Mouse (Mus musculus): Measurements from ENCODE around the gene Foxn3.

Gene Foxn3

DNA sequence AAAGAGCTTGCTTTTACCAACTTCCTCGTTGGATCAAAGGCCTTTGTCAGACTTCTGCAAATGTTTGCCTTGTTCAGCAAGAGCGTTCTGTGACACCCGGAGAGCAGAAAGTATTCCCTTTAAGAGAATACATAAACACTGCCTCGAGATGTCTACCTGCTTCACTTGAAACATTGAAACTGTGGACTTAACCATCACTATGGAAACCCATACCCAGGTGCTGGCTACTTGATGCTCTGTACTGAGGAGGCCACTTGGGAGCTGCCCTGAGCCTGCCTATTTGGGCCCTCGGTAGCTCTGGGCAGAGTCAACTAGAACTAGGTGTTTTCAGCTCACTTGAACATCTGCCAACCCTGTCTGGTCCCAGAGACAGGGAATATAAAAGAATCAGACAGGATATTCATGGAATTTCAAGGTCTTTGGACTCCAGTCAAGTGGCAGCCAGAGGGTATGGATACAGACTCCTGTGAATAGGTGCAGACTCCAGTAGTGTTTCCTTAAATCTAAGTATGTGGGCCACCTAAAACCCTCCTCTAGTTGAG is 323.1 kb downstream of the Foxn3 start:
- no peak for DNase-seq

DNA sequence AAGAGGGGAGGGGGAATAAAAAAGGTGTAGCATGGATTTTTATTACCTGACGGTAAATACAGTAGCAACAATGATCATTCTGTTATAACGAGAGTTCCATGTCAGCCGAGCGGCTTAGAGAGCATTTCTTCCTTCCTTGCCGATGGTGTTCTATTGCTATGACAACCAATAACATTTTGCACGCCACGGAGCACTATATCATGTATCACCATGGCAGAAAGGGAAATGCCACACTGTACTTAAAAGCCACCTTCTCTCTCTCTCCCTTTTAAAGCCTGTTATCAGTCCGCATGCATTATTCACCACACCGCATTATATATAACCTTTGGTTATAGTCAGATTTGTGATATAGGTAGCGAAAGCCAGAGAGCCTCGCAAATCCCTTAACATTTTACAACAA is 323.6 kb downstream of the Foxn3 start:
- DNase-seq, result no peak

GRCm38 (mm10) chr12:99237497-99237896 is 325.9 kb downstream of the Foxn3 start:
- no peak for DNase-seq

GRCm38 (mm10) chr12:99234346-99234745 is 329.0 kb downstream of the Foxn3 start:
- DNase-seq, result no peak

DNA sequence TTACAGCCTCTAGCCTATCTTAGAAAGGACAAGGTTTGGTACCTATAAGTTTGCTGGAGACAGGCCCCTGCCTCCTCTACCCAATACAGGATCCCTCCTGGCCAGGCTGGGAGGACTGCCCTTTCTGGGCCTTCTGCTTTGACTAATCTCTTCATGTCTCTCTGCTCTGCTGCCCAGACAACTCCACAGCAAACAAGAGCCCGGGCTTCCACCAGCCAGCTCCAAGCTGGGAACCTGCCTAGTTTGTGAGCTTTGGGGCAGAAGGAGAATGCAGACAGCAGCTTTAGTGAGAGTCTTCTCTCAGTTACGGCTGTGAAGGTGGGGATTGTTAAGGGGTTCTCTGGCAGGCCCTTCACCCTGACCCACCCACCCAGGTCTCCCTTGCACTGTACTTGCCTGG is 330.0 kb downstream of the Foxn3 start:
- DNase-seq, result no peak

DNA sequence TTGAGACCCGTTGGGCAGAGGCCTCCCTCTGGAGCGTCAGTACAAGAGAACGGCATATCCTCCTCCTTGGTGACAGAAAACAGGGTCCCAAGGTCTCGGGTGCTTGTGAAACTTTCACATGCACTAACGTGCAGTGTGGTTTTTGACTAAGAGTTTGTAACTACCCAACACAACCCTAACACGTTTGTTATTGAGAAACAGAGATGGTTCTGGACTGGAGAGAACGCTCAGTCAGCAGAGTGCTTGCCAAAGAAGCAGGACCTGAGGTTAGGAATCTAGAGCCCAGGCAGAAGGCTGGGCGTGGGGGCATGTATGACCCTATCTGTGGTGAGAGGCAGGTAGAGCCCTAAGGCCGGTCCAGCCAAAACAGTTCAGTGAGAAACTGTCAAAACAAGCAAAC is 330.9 kb downstream of the Foxn3 start:
- no peak for DNase-seq

GRCm38 (mm10) chr12:99231321-99231720 is 332.1 kb downstream of the Foxn3 start:
- DNase-seq, result no peak

GRCm38 (mm10) chr12:99230783-99231048 is 332.7 kb downstream of the Foxn3 start:
- DNase-seq, result no peak

DNA sequence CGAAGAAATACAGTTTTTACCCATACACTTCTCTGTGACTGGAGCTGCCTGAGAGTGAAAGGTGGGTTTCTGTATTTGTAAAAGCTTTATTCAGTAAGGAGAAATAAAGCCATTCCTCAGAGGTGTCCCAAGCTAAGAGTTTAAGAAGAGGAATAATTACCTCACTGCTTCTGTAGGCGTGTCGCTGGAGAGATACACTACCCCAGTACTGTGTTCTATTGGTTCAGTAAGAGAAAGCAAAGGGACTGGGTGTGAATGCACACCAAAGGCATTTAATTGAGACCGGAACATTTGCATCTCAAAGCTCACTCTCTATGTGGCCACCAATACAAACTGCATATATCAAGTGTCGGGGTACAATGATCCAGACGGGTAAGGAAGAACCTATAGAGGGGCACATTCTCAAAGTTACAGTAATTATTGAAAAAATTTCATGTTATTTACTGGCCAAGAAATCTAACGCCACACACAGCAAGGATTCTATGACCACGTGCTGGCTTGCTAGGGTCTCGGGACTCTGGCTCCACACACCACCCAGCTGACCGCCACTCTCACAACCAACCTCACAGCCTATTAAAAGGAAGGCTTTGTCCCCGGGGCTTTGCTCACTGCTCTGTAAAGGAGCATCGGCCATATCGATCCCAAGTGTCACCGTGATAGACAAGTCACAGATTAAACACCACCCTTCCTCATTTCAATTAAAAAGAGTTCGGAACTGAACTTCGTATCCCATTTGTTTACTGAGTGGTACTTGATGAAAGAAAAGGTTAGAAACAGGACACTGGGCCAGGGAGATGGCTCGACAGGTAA is 333.2 kb downstream of the Foxn3 start:
- DNase-seq, result no peak

GRCm38 (mm10) chr12:99227313-99227952 is 335.9 kb downstream of the Foxn3 start:
- DNase-seq, result no peak

GRCm38 (mm10) chr12:99224863-99225603 is 338.3 kb downstream of the Foxn3 start:
- DNase-seq, result no peak

- no peak for DNase-seq
These were observed 342.1 kb downstream of the Foxn3 start for GRCm38 (mm10) chr12:99221087-99221846.

- DNase-seq, result no peak
These were observed 343.0 kb downstream of the Foxn3 start for GRCm38 (mm10) chr12:99220333-99220732.

DNA sequence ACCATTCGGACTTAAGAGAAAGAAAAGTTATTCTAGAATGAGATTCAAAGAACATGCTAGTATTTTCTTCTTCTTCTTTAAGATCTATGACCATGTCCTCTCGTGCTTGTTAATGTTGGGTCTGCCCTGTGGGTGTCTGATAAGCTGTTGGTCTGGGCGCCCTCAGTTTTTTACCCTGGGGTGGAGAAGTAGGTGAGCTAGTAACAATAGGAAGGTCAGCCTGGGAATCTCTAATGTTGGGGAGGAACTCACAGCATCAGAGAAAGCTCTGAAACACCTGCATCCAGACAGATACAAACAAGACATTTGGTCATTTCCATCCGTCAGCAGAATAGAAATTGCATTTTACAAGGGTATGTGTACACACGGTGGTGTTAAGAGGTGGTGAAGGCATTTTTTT is 343.6 kb downstream of the Foxn3 start:
- no peak for DNase-seq

- no peak for DNase-seq
These were observed 346.2 kb downstream of the Foxn3 start for GRCm38 (mm10) chr12:99217145-99217698.

GRCm38 (mm10) chr12:99216341-99216761 is 347.0 kb downstream of the Foxn3 start:
- DNase-seq, result no peak

- peak; percentile 54 for DNase-seq
These were observed 347.7 kb downstream of the Foxn3 start for GRCm38 (mm10) chr12:99215521-99216255.

- no peak for DNase-seq
These were observed 349.3 kb downstream of the Foxn3 start for GRCm38 (mm10) chr12:99214098-99214497.

DNA sequence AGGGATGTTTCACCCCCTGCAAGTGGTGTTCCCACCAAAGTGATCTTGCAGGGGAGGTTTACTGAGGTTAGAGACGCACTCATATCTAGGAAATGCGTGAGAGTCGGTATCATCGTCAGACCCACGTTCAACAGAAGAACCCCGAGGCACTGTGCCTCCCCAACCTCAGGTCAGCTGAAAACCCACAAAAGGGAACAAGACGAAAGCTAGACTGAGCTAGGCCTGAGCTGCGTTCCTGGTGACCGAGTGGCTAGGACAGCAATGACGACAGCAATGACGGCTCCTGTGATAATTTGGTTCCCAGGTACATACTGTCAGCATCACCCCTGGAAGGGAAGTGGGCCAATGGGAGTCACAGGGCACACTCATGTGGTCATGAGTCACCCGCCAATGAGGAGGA is 350.2 kb downstream of the Foxn3 start:
- DNase-seq, result no peak

DNA sequence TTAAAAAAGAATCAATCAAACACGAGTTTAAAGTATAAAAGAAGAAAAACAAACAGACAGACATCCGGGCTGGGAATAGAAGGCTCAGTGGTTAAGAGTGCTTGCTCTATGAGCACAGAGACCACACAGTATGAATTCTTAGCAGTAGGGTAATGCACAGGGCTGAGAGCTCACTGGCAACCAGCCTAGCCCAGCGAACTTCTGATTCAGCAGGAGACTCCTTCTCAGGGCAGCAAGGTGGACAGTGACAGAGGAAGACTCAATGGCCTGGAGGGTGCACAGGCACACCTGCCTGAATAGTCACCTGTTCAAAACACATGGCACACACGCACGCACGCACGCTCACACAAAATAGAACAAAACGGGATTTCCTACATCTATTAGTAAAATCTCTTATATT is 353.6 kb downstream of the Foxn3 start:
- DNase-seq, result no peak

DNA sequence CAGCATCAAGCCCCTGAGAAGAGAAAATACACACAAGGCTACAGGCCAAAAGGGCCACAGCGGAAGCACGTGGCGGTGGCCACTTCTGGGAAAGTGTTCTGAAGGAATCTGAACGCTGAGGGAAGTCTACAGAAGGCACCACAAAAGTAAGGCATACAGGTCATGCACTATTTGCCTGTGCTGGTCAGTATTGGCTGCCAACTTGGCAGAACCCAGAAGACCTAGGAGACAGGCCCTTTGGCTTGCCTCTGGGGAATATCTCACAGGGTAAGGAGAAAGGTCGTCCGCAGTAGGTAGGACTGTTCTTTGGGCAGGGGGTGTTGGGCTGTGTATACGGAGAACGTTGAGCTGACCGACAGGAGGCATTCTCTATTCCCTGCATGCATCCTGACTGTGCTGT is 355.1 kb downstream of the Foxn3 start:
- DNase-seq, result peak; percentile 24

- no peak for DNase-seq
These were observed 356.3 kb downstream of the Foxn3 start for GRCm38 (mm10) chr12:99207014-99207612.
